Mouse (Mus musculus): ENCODE measurements around the gene Litaf.

- TF ChIP-seq CTCF (IDR thresholded peaks at IDR 0.05; ENCODE audit: low read depth) = no peak
- TF ChIP-seq EP300 (IDR thresholded peaks at IDR 0.05; ENCODE audit: low read depth) = no peak
Observed at GRCm38 (mm10) chr16:11073060-11073459, 7.1 kb upstream of the Litaf start.
